ENCODE assay signal across 8 mouse cellular contexts in the genomic region with DNA sequence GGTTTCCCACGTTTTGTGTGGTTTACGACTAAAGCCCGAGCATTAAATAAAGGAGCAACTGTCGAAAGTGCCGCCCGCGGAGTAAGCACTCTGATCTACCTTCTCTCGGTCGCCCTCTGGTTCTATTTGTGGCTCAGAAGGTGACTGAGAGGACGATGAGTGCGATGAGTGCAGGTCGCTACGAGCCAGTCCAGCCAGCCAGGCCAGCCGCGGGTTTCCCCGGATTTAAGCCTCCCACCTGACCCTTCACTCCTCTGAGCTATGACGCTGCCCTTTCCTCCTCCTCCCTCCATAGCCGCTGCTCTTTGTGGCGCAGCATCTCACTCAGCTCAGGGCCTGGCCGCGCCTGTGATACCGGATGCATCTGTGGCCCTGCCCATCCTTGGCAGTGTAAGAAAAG. TPM values are rescaled to one million over a fixed set of nuclear protein-coding genes. Genes with fewer than 3 reads are reported as not detected.
DNase-seq lines count a peak whose midpoint lies in the region; ATAC-seq lines count a peak whose summit lies in the region.

No protein-coding gene starts in this region.

- H3K4me3 ChIP-seq in intestine, embryonic 15.5 days (replicated peaks) = peak overlapping the region; percentile 46

- no peaks in the 10 kb centered on the region for H3K9me3 ChIP-seq in intestine, embryonic 15.5 days

- WGBS in intestine, embryonic 15.5 days = 3% methylated on average over 21 of the region's 22 CpGs

- H3K4me1 ChIP-seq in intestine, embryonic 15.5 days (replicated peaks) = no peaks in the 10 kb centered on the region

- intact Hi-C loops in left cerebral cortex, postnatal 4 days (cut with DNase I) = no loop called here

- H3K27me3 ChIP-seq in intestine, embryonic 15.5 days (replicated peaks) = no peaks in the 10 kb centered on the region; the same call in 1 of the 2 replicates

- peak overlapping the region; percentile 51 for H3K9ac ChIP-seq in intestine, embryonic 15.5 days

- peak overlapping the region; percentile 84 for H3K4me2 ChIP-seq in intestine, embryonic 15.5 days (replicated peaks)

- H3K36me3 ChIP-seq in intestine, embryonic 15.5 days = no peaks in the 10 kb centered on the region

- peak; percentile 42 to 43 for DNase-seq in adrenal gland, adult 18-20 months (ENCODE audit: low spot score in 2 of 2)
- DNase-seq in embryo, embryonic 10.5 days (ENCODE audit: low spot score) = peak; percentile 75
- DNase-seq in left cerebral cortex, postnatal 4 days = peak; percentile 70
- peak; percentile 40 for DNase-seq in right cerebral cortex, postnatal 25 days
- DNase-seq in urinary bladder, postnatal 36 days (ENCODE audit: low spot score in 2 of 2) = peak; percentile 23 to 45

- ATAC-seq in granulocyte monocyte progenitor cell, adult 5-6 weeks (replicated peaks; ENCODE audit: poor library complexity, severe bottlenecking) = peak; percentile 90
- ATAC-seq in intestine, embryonic 15.5 days = peak; percentile 87
- peak; percentile 83 for ATAC-seq in megakaryocyte-erythroid progenitor cell, adult 5-6 weeks (replicated peaks; ENCODE audit: low FRiP score, low TSS enrichment, poor library complexity, severe bottlenecking)

- no peak overlapping the region for H3K27ac ChIP-seq in intestine, embryonic 15.5 days

RNA-seq across cellular contexts. Expression of a gene that starts 6.8 kb away (rescaled TPM):
- 1 to 10 TPM; 3.4 to 4.6 TPM for total RNA-seq in adrenal gland, adult 18-20 months (2021)
- total RNA-seq in granulocyte monocyte progenitor cell, adult 5-6 weeks (2014; fragmentation: Nextera tagmentation) = 6.3 TPM in 1 of 2 replicates, not detected in the other
- total RNA-seq in granulocyte monocyte progenitor cell, adult 5-6 weeks (2017) = 0.43 and 0.82 TPM in 2 replicates
- polyA plus RNA-seq in intestine, embryonic 15.5 days (2015; fragmentation: Nextera tagmentation; extraction: Ambion mirVana) = 10.0 and 10.7 TPM in 2 replicates
- 10 to 100 TPM; 30.3 to 37.5 TPM for total RNA-seq in left cerebral cortex, postnatal 4 days (2021)
- total RNA-seq in megakaryocyte-erythroid progenitor cell, adult 5-6 weeks (2014; fragmentation: Nextera tagmentation) = 0.30 TPM in 1 of 2 replicates, not detected in the other
- 0.47 and 0.95 TPM in 2 replicates for total RNA-seq in megakaryocyte-erythroid progenitor cell, adult 5-6 weeks (2017)

Comparison
In these comparisons a context has a peak if more than half of its experiments do, and no peak if none do; other contexts are left out.
1. RNA of a gene that starts 6.8 kb away (total RNA-seq): 30.3 to 37.5 TPM in left cerebral cortex, postnatal 4 days; 3.4 to 4.6 TPM in adrenal gland, adult 18-20 months, 0.43 to 6.3 TPM in granulocyte monocyte progenitor cell, adult 5-6 weeks and 0.30 to 0.95 TPM in megakaryocyte-erythroid progenitor cell, adult 5-6 weeks; every median in the first group is over 4 times any median in the second.
2. Peak in every context shown above with its lines, with median percentiles within 50 percentile points of each other: DNase-seq and ATAC-seq.